Mouse (Mus musculus) midbrain, embryonic 13.5 days (tissue): ENCODE measurements at regions not wholly inside any gene's neighbourhood (a gene's known extent, or its start where the extent isn't known, plus 50 kb on each side); places are given as distances from the start of the nearest gene placed in this dataset.

Experiments
- ATAC-seq: fragments of 200-750 bp; cut with Nextera tagmentation; 2 replicates; pipeline ENCODE4 v1.8.0; 2017; ENCODE audit warnings: mild to moderate bottlenecking, moderate TSS enrichment, moderate library complexity
- H3K27ac ChIP-seq: fragments of 300-500 bp; sonication (generic); 2 replicates; pipeline ENCODE4 v1.5.1; 2015; ENCODE audit warnings: inconsistent platforms, mild to moderate bottlenecking, moderate library complexity
- H3K27me3 ChIP-seq: fragments of 300-500 bp; sonication (generic); 2 replicates; pipeline ENCODE4 v1.6.1; 2015; ENCODE audit warnings: mild to moderate bottlenecking, inconsistent platforms
- H3K36me3 ChIP-seq: fragments of 300-500 bp; sonication (generic); 2 replicates; pipeline ENCODE4 v1.6.1; 2015; ENCODE audit warnings: mild to moderate bottlenecking, inconsistent platforms
- H3K4me1 ChIP-seq: fragments of 300-500 bp; sonication (generic); replicated peaks from 2 replicates; pipeline ENCODE4 v1.6.1; 2015; ENCODE audit warnings: inconsistent platforms
- H3K4me2 ChIP-seq: fragments of 300-500 bp; sonication (generic); replicated peaks from 2 replicates; pipeline ENCODE4 v1.6.1; 2015; ENCODE audit warnings: moderate library complexity, mild to moderate bottlenecking, inconsistent platforms
- H3K4me3 ChIP-seq: fragments of 300-500 bp; sonication (generic); replicated peaks from 2 replicates; pipeline ENCODE4 v1.5.1; 2015; ENCODE audit warnings: mild to moderate bottlenecking, inconsistent platforms
- H3K9ac ChIP-seq: fragments of 300-500 bp; sonication (generic); replicated peaks from 2 replicates; pipeline ENCODE4 v1.6.1; 2015; ENCODE audit warnings: mild to moderate bottlenecking, inconsistent platforms
- H3K9me3 ChIP-seq: fragments of 300-500 bp; sonication (generic); 2 replicates; pipeline ENCODE4 v1.6.1; 2016; ENCODE audit warnings: mild to moderate bottlenecking, inconsistent platforms
- WGBS: fragments of 180-500 bp; shearing (Covaris S2); methylation state at CpG from one replicate; pipeline ENCODE4 v1.1.7; 2015; 5-methylcytosine and 5-hydroxymethylcytosine counted together

DNA sequence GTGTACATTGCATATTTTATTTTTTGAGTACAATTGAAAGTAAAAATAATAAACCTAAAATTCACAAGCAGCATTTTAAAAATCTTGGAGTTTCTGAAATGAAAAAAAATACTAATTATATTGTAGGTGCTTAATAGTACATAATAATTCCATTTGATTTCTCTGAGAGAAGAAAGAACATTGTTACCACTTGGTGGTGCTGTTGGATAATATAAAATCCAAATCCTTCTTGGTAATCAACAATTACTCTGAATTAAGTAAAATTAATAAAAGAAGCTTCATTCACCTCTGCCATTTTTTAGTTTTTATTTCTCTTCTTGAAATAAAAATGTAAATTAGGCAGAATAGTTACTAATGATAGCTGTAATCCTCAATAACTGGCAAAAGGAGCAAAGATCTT lies 563.2 kb upstream of the Pcdh20 start:
- H3K27ac ChIP-seq, result no peak overlapping the region
- no peaks in the 10 kb centered on the region for H3K4me1 ChIP-seq
- H3K27me3 ChIP-seq, result no peaks in the 10 kb centered on the region
- no peaks in the 10 kb centered on the region for H3K9me3 ChIP-seq
- H3K36me3 ChIP-seq, result no peaks in the 10 kb centered on the region
- H3K4me2 ChIP-seq, result no peak overlapping the region
- no peak for ATAC-seq
- H3K4me3 ChIP-seq, result no peak overlapping the region
- H3K9ac ChIP-seq, result no peak overlapping the region

DNA sequence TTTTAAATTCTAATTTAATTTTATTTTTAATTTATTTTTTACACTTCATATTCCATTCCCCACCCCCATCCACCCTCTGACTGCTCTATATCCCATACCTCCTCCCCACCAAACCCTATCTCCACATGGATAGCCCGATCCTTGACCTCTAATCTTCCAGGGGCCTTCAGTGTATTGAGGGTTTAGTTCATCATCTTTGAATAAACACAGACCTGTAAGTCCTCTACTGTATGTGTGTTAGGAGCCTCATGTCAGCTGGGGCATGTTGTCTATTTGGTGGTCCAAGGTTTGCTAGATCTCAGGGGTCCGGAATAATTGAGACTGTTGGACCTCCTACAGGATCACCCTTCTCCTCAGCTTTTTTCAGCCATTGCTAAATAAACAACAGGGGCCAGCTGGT lies 540.2 kb upstream of the Pcdh20 start:
- 97% methylated on average over 2 of the region's 2 CpGs for WGBS
- Histone ChIP-seq H3K9ac (no peak overlapping the region), H3K4me3 (no peak overlapping the region), H3K4me2 (no peak overlapping the region), H3K9me3 (no peaks in the 10 kb centered on the region), H3K27ac (no peak overlapping the region), H3K36me3 (no peaks in the 10 kb centered on the region), H3K4me1 (no peaks in the 10 kb centered on the region), H3K27me3 (no peaks in the 10 kb centered on the region)
- no peak for ATAC-seq

DNA sequence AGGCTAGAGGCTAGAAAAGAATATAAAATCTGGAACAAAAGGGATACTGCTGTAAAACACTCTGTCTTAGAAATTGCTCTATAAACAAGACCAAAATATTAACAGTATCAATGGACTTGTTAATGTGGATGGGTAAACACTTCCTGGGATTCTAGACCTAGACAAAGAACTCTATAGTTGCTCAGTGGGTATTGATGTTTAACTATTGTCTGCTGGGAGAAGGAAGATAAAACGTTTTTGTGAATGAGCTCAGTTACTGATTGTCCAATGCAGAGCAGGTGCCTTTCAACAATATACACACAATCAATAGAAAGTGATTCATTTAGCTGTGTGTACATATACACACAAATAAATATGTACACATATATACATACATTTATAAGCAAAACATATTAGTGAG lies 538.5 kb upstream of the Pcdh20 start:
- H3K9me3 ChIP-seq, result no peaks in the 10 kb centered on the region
- H3K27me3 ChIP-seq, result no peaks in the 10 kb centered on the region
- H3K4me3 ChIP-seq, result no peak overlapping the region
- 27% methylated on average over 1 of the region's 1 CpGs for WGBS
- no peaks in the 10 kb centered on the region for H3K36me3 ChIP-seq
- no peak overlapping the region for H3K9ac ChIP-seq
- ATAC-seq, result no peak
- H3K4me1 ChIP-seq, result no peaks in the 10 kb centered on the region
- H3K27ac ChIP-seq, result no peak overlapping the region
- no peak overlapping the region for H3K4me2 ChIP-seq

DNA sequence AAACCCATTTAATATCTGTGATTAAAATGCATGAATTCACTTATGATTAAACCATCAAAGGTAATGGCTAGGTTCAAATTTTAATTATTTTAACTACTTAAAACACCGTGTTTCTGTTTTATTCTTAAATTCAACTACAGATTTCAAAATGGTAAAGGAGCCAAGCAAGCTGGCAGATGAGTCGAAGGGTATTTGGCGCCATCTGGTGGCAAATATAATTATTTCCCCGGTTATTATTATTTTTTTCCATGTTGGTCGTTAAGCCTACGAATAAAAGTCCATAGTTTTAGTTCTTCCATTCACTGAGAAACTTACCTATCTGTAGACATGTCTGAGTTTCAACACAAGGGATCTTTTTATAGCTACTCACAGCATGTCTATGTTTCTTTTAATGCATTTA lies 510.7 kb upstream of the Pcdh20 start:
- no peak overlapping the region for H3K27ac ChIP-seq
- H3K9ac ChIP-seq, result no peak overlapping the region
- no peak overlapping the region for H3K4me2 ChIP-seq
- WGBS, result 17% methylated on average over 6 of the region's 6 CpGs
- no peak for ATAC-seq
- H3K9me3 ChIP-seq, result no peaks in the 10 kb centered on the region
- H3K27me3 ChIP-seq, result no peaks in the 10 kb centered on the region
- no peaks in the 10 kb centered on the region for H3K36me3 ChIP-seq
- no peaks in the 10 kb centered on the region for H3K4me1 ChIP-seq
- H3K4me3 ChIP-seq, result no peak overlapping the region

DNA sequence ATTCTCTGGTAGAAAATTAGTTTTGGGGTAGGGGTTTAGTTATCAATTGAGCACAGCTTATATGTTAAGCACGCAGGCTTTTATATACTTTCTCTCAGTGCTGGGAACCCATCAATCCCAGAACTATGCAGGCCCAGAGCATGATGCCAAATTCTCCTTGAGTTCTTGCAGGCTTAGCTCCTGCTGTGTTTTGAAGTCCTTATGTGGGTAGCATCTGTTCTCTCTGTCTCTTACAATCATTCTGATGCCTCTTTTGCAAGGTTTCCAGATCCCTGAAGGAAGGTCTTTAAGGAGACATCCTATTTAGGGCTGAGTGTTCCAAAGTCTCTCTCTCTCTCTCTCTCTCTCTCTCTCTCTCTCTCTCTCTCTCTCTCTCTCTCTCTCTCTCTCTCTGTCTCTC lies 504.8 kb upstream of the Pcdh20 start:
- Histone ChIP-seq H3K27ac (no peak overlapping the region), H3K27me3 (no peaks in the 10 kb centered on the region), H3K36me3 (no peaks in the 10 kb centered on the region), H3K9ac (no peak overlapping the region), H3K4me3 (no peak overlapping the region), H3K9me3 (no peaks in the 10 kb centered on the region), H3K4me2 (no peak overlapping the region), H3K4me1 (no peaks in the 10 kb centered on the region)
- 97% methylated on average over 1 of the region's 1 CpGs for WGBS
- ATAC-seq, result no peak

DNA sequence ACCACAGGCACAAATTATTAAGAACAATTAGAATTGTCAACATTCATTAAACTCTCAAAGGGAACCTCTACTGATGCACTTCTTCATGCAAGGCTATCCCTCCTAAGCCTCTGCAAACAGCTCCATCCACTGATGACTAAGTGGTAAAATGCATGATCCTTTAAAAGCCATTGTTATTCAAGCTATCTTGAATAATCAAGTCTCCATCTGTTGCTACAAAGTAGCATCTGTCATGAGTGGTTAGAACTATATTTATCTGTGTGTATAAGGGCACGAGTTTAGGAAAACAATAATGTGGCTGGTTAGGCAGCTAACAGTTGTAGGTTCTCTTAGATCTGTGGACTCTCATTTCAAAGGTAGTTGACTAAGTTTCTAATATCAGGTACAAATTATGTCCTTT lies 463.4 kb upstream of the Pcdh20 start:
- Histone ChIP-seq H3K27me3 (no peaks in the 10 kb centered on the region), H3K27ac (no peak overlapping the region), H3K9ac (no peak overlapping the region), H3K4me1 (no peaks in the 10 kb centered on the region), H3K4me3 (no peak overlapping the region), H3K36me3 (no peaks in the 10 kb centered on the region), H3K9me3 (no peaks in the 10 kb centered on the region), H3K4me2 (no peak overlapping the region)
- no peak for ATAC-seq
- 54% methylated on average over 1 of the region's 1 CpGs for WGBS
